Mouse (Mus musculus) spleen, adult 2 months (tissue): Measurements from ENCODE around the gene Nav3.

ENCODE experiments used
- CTCF ChIP-seq: fragments of 200-500 bp; IDR thresholded peaks from 2 replicates; pipeline ENCODE4 v1.5.1; 2011; ENCODE audit warnings: mild to moderate bottlenecking, inconsistent platforms; ENCODE audit not compliant: insufficient read depth, insufficient read length, insufficient replicate concordance; ENCODE audit errors: extremely low read depth
- POLR2A ChIP-seq: fragments of 200-500 bp; IDR thresholded peaks from 2 replicates; pipeline ENCODE4 v1.6.1; 2011; ENCODE audit warnings: low read depth, low read length, inconsistent platforms

- TF ChIP-seq CTCF (no peak), POLR2A (no peak)
Observed at GRCm38 (mm10) chr10:110305609-110306008, 150.4 kb downstream of the Nav3 start.
